Mouse (Mus musculus): ENCODE results near the gene Tsku.

GRCm38 (mm10) chr7:98392466-98393201 is 31.5 kb upstream of the Tsku start:
- TF ChIP-seq CTCF (IDR thresholded peaks at IDR 0.05; ENCODE audit: low read depth), result no peak
- TF ChIP-seq EP300 (optimal IDR thresholded peaks at IDR 0.05), result no peak
